In genomic region chr7:16845820-16846167, GRCm38 (mm10) we compare ENCODE assay signal across 8 mouse cellular contexts. TPM values are rescaled to one million over a fixed set of nuclear protein-coding genes. Genes with fewer than 3 reads are reported as not detected.
DNase-seq lines count a peak whose midpoint lies in the region; ATAC-seq and TF ChIP-seq lines count a peak whose summit lies in the region.

No protein-coding gene starts in this region.

- no peaks in the 10 kb centered on the region for H3K27me3 ChIP-seq in embryonic facial prominence, embryonic 10.5 days (replicated peaks; ENCODE audit: low read depth, poor library complexity, severe bottlenecking)
- no peaks in the 10 kb centered on the region for H3K27me3 ChIP-seq in hindbrain, embryonic 13.5 days
- H3K27me3 ChIP-seq in midbrain, embryonic 12.5 days = peaks cover 3% of the 10 kb centered on the region; the same call in 1 of the 2 replicates

- peaks cover 51% of the 10 kb centered on the region for H3K36me3 ChIP-seq in embryonic facial prominence, embryonic 10.5 days (replicated peaks)
- peaks cover 28% of the 10 kb centered on the region for H3K36me3 ChIP-seq in hindbrain, embryonic 13.5 days
- peaks cover 32% of the 10 kb centered on the region for H3K36me3 ChIP-seq in midbrain, embryonic 12.5 days

- H3K4me3 ChIP-seq in layer of hippocampus, adult 2 months = peak overlapping the region; percentile 26
- peak overlapping the region; percentile 72 for H3K4me3 ChIP-seq in embryonic facial prominence, embryonic 10.5 days
- 0 out of 2 replicates have a peak overlapping the region, but pooled peaks have one; percentile 15 for H3K4me3 ChIP-seq in hindbrain, embryonic 13.5 days
- H3K4me3 ChIP-seq in midbrain, embryonic 12.5 days = 0 out of 2 replicates have a peak overlapping the region, but pooled peaks have one; percentile 9

- DNase-seq in layer of hippocampus, adult 2 months (ENCODE audit: low spot score in 2 of 2) = no peak
- no peak for DNase-seq in layer of hippocampus, postnatal 14 days (ENCODE audit: low spot score in 2 of 2)
- DNase-seq in embryonic facial prominence, embryonic 10.5 days (ENCODE audit: low spot score) = peak; percentile 31
- DNase-seq in adrenal gland, adult 2 months = no peak
- DNase-seq in testis, postnatal 14 days (ENCODE audit: low spot score) = no peak
- no peak for DNase-seq in spleen, postnatal 10 days (ENCODE audit: low spot score in 2 of 2)

- H3K27ac ChIP-seq in layer of hippocampus, adult 2 months = peak overlapping the region; percentile 74
- H3K27ac ChIP-seq in embryonic facial prominence, embryonic 10.5 days (replicated peaks) = 0 out of 2 replicates have a peak overlapping the region, but pooled peaks have one; percentile 51
- no peak overlapping the region for H3K27ac ChIP-seq in hindbrain, embryonic 13.5 days
- H3K27ac ChIP-seq in midbrain, embryonic 12.5 days (replicated peaks) = no peak overlapping the region; the same call in 1 of the 2 replicates

- ATAC-seq in hindbrain, embryonic 13.5 days (ENCODE audit: low FRiP score) = no peak
- ATAC-seq in midbrain, embryonic 12.5 days (ENCODE audit: low FRiP score, low read depth) = no peak

- peak overlapping the region; percentile 93 for H3K4me2 ChIP-seq in hindbrain, embryonic 13.5 days
- H3K4me2 ChIP-seq in midbrain, embryonic 12.5 days (replicated peaks) = peak overlapping the region; percentile 12

- TF ChIP-seq CTCF in layer of hippocampus, adult 2 months (conservative IDR thresholded peaks at IDR 0.05) = no peak

- H3K4me1 ChIP-seq in embryonic facial prominence, embryonic 10.5 days = peaks cover 55% of the 10 kb centered on the region
- peaks cover 33% of the 10 kb centered on the region for H3K4me1 ChIP-seq in hindbrain, embryonic 13.5 days (replicated peaks)
- peaks cover 30% of the 10 kb centered on the region for H3K4me1 ChIP-seq in midbrain, embryonic 12.5 days

- H3K9me3 ChIP-seq in embryonic facial prominence, embryonic 10.5 days = no peaks in the 10 kb centered on the region
- H3K9me3 ChIP-seq in hindbrain, embryonic 13.5 days = no peaks in the 10 kb centered on the region
- H3K9me3 ChIP-seq in midbrain, embryonic 12.5 days = no peaks in the 10 kb centered on the region

- 34% methylated on average over 10 of the region's 10 CpGs for WGBS in embryonic facial prominence, embryonic 10.5 days
- WGBS in hindbrain, embryonic 13.5 days = 43% methylated on average over 10 of the region's 10 CpGs
- 36% methylated on average over 10 of the region's 10 CpGs for WGBS in midbrain, embryonic 12.5 days

- H3K9ac ChIP-seq in hindbrain, embryonic 13.5 days = peak overlapping the region; percentile 53
- 0 out of 2 replicates have a peak overlapping the region, but pooled peaks have one; percentile 37 for H3K9ac ChIP-seq in midbrain, embryonic 12.5 days (replicated peaks)

RNA-seq across cellular contexts. Expression of gene Prkd2, which starts 3.1 kb away (rescaled TPM):
- total RNA-seq in layer of hippocampus, adult 2 months (2021) = 1 to 10 TPM; 6.5 to 7.3 TPM
- total RNA-seq in layer of hippocampus, postnatal 14 days (2021) = 1 to 10 TPM; 6.8 to 9.1 TPM
- polyA plus RNA-seq in embryonic facial prominence, embryonic 10.5 days (2016; fragmentation: Nextera tagmentation; extraction: Ambion mirVana) = 12.9 and 13.1 TPM in 2 replicates
- polyA plus RNA-seq in hindbrain, embryonic 13.5 days (2015; fragmentation: Nextera tagmentation; extraction: Ambion mirVana) = 6.6 and 7.3 TPM in 2 replicates
- 10.2 and 12.0 TPM in 2 replicates for polyA plus RNA-seq in midbrain, embryonic 12.5 days (2016; fragmentation: Nextera tagmentation; extraction: Ambion mirVana)
- 10 to 100 TPM; 16.0 to 18.4 TPM for total RNA-seq in adrenal gland, adult 2 months (2021)
- 39.2 and 47.2 TPM in 2 replicates for polyA plus RNA-seq in adrenal gland, adult 2 months (2012; rRNA removed)

RNA-seq across cellular contexts. Expression of gene Fkrp, which starts 29.3 kb away (rescaled TPM):
- 10 to 100 TPM; 46.7 to 49.5 TPM for total RNA-seq in layer of hippocampus, adult 2 months (2021)
- 10 to 100 TPM; 45.9 to 46.2 TPM for total RNA-seq in layer of hippocampus, postnatal 14 days (2021)
- polyA plus RNA-seq in embryonic facial prominence, embryonic 10.5 days (2016; fragmentation: Nextera tagmentation; extraction: Ambion mirVana) = 26.1 and 28.5 TPM in 2 replicates
- 43.6 and 45.3 TPM in 2 replicates for polyA plus RNA-seq in hindbrain, embryonic 13.5 days (2015; fragmentation: Nextera tagmentation; extraction: Ambion mirVana)
- polyA plus RNA-seq in midbrain, embryonic 12.5 days (2016; fragmentation: Nextera tagmentation; extraction: Ambion mirVana) = 36.9 and 41.2 TPM in 2 replicates
- 10 to 100 TPM; 23.9 to 29.5 TPM for total RNA-seq in adrenal gland, adult 2 months (2021)
- polyA plus RNA-seq in adrenal gland, adult 2 months (2012; rRNA removed) = 46.3 and 49.6 TPM in 2 replicates

RNA-seq across cellular contexts. Expression of gene Dact3, which starts 29.3 kb away (rescaled TPM):
- total RNA-seq in layer of hippocampus, adult 2 months (2021) = 100 to 1,000 TPM; 154 to 156 TPM
- total RNA-seq in layer of hippocampus, postnatal 14 days (2021) = 100 to 1,000 TPM; 115 to 120 TPM
- polyA plus RNA-seq in embryonic facial prominence, embryonic 10.5 days (2016; fragmentation: Nextera tagmentation; extraction: Ambion mirVana) = 5.5 and 6.0 TPM in 2 replicates
- 2.8 and 2.9 TPM in 2 replicates for polyA plus RNA-seq in hindbrain, embryonic 13.5 days (2015; fragmentation: Nextera tagmentation; extraction: Ambion mirVana)
- 4.7 and 6.2 TPM in 2 replicates for polyA plus RNA-seq in midbrain, embryonic 12.5 days (2016; fragmentation: Nextera tagmentation; extraction: Ambion mirVana)
- 1 to 10 TPM; 2.5 to 5.3 TPM for total RNA-seq in adrenal gland, adult 2 months (2021)
- polyA plus RNA-seq in adrenal gland, adult 2 months (2012; rRNA removed) = 16.2 and 22.1 TPM in 2 replicates

RNA-seq across cellular contexts. Expression of gene Strn4, which starts 30.1 kb away (rescaled TPM):
- total RNA-seq in layer of hippocampus, adult 2 months (2021) = 100 to 1,000 TPM; 286 to 314 TPM
- 100 to 1,000 TPM; 279 to 300 TPM for total RNA-seq in layer of hippocampus, postnatal 14 days (2021)
- polyA plus RNA-seq in embryonic facial prominence, embryonic 10.5 days (2016; fragmentation: Nextera tagmentation; extraction: Ambion mirVana) = 129 and 131 TPM in 2 replicates
- 159 and 172 TPM in 2 replicates for polyA plus RNA-seq in hindbrain, embryonic 13.5 days (2015; fragmentation: Nextera tagmentation; extraction: Ambion mirVana)
- 191 and 196 TPM in 2 replicates for polyA plus RNA-seq in midbrain, embryonic 12.5 days (2016; fragmentation: Nextera tagmentation; extraction: Ambion mirVana)
- 10 to 100 TPM; 58.9 to 64.1 TPM for total RNA-seq in adrenal gland, adult 2 months (2021)
- 121 and 138 TPM in 2 replicates for polyA plus RNA-seq in adrenal gland, adult 2 months (2012; rRNA removed)

RNA-seq across cellular contexts. Expression of gene Gng8, which starts 45.8 kb away (rescaled TPM):
- total RNA-seq in layer of hippocampus, adult 2 months (2021) = 1 to 10 TPM; 1.9 to 4.0 TPM
- 1 to 10 TPM; 1.5 to 1.9 TPM for total RNA-seq in layer of hippocampus, postnatal 14 days (2021)
- polyA plus RNA-seq in embryonic facial prominence, embryonic 10.5 days (2016; fragmentation: Nextera tagmentation; extraction: Ambion mirVana) = 14.7 and 20.3 TPM in 2 replicates
- polyA plus RNA-seq in hindbrain, embryonic 13.5 days (2015; fragmentation: Nextera tagmentation; extraction: Ambion mirVana) = 6.1 and 8.2 TPM in 2 replicates
- polyA plus RNA-seq in midbrain, embryonic 12.5 days (2016; fragmentation: Nextera tagmentation; extraction: Ambion mirVana) = 12.1 and 26.0 TPM in 2 replicates
- under 1 TPM; 0.43 to 0.69 TPM for total RNA-seq in adrenal gland, adult 2 months (2021)
- 1.0 and 1.7 TPM in 2 replicates for polyA plus RNA-seq in adrenal gland, adult 2 months (2012; rRNA removed)

Comparison
In these comparisons a context has a peak if more than half of its experiments do, and no peak if none do; other contexts are left out.
1. H3K27ac ChIP-seq: peak in layer of hippocampus, adult 2 months (single experiment) and embryonic facial prominence, embryonic 10.5 days (single experiment); none in hindbrain, embryonic 13.5 days (single experiment) and midbrain, embryonic 12.5 days (single experiment).
2. H3K4me3 ChIP-seq: peak in every context shown above with its lines; median percentile 72 in embryonic facial prominence, embryonic 10.5 days; 26 in layer of hippocampus, adult 2 months; 15 in hindbrain, embryonic 13.5 days; 9 in midbrain, embryonic 12.5 days.